Mouse (Mus musculus): ENCODE measurements around the gene Myo18b.

DNA sequence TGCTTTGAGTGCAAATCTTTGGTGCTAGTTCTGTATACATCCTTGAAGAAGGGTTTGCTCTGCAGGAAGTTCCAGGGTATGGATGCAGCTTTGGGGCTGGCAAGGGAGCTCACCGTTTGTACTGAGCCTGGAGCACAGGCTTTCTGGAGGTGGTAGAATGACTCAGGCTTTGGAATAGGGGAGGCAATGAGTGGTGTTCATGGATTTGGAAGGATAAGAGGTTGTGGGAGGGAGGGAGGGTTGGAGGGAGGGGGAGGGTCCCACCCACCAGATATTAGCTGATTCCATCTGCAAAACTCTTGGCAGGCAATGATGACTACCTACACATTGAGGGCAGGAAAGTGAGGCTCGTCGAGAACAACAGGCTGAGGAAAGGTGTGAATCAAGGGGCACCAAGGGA lies 195.4 kb downstream of the Myo18b start:
- no peak for TF ChIP-seq CTCF (IDR thresholded peaks at IDR 0.05; ENCODE audit: insufficient read depth, low read length)
- no peak for TF ChIP-seq POLR2A (IDR thresholded peaks at IDR 0.05; ENCODE audit: borderline replicate concordance, extremely low read depth, low read depth, low read length)

Data from lung, adult 2 months (tissue).